Mouse (Mus musculus): ENCODE measurements around the gene Slc25a3.

- TF ChIP-seq ZNF384 (IDR thresholded peaks at IDR 0.05; ENCODE audit: low read depth, low read length) (no peak), POLR2AphosphoS2 (IDR thresholded peaks at IDR 0.05; ENCODE audit: low read length) (no peak), USF1 (IDR thresholded peaks at IDR 0.05; ENCODE audit: low read depth, low read length) (no peak), SIN3A (IDR thresholded peaks at IDR 0.05; ENCODE audit: low read length) (no peak), EP300 (IDR thresholded peaks at IDR 0.05; ENCODE audit: low read depth in 1 of 2, low read length in 2 of 2) (no peak), POLR2AphosphoS5 (IDR thresholded peaks at IDR 0.05; ENCODE audit: borderline replicate concordance, low read depth, low read length) (no peak), RAD21 (IDR thresholded peaks at IDR 0.05; ENCODE audit: low read depth, low read length) (no peak), KAT2A (conservative IDR thresholded peaks at IDR 0.05; ENCODE audit: low read depth, low read length) (no peak), MAX (IDR thresholded peaks at IDR 0.05; ENCODE audit: low read length) (no peak), CTCF (IDR thresholded peaks at IDR 0.05 in 2 of 3, conservative IDR thresholded peaks at IDR 0.05 in 1 of 3; ENCODE audit: control insufficient read depth in 1 of 3, insufficient read depth in 1 of 3, low read depth in 2 of 3, low read length in 3 of 3, poor library complexity in 1 of 3, severe bottlenecking in 1 of 3) (no peak), POLR2A (IDR thresholded peaks at IDR 0.05; ENCODE audit: control insufficient read depth in 1 of 2, insufficient read depth in 1 of 2, low read depth in 1 of 2, low read length in 2 of 2, poor library complexity in 1 of 2) (no peak), USF2 (IDR thresholded peaks at IDR 0.05; ENCODE audit: borderline replicate concordance in 1 of 2, insufficient read depth in 1 of 2, low read depth in 1 of 2, low read length in 2 of 2) (no peak)
Measured at GRCm38 (mm10) chr10:91080540-91080939, 43.3 kb downstream of the Slc25a3 start.

Measured in MEL (cell line).